Mouse (Mus musculus) neural tube, embryonic 15.5 days (tissue): ENCODE data around the gene Vps53. TPM values are rescaled to one million over a fixed set of nuclear protein-coding genes. Genes with fewer than 3 reads are reported as not detected.

Experiments used
- ATAC-seq: fragments of 200-750 bp; cut with Nextera tagmentation; 2 replicates; pipeline ENCODE4 v1.8.0; 2017; ENCODE audit warnings: mild to moderate bottlenecking, moderate TSS enrichment, moderate library complexity; ENCODE audit not compliant: low FRiP score
- H3K27ac ChIP-seq: fragments of 300-500 bp; sonication (generic); replicated peaks from 2 replicates; pipeline ENCODE4 v1.5.1; 2015; ENCODE audit warnings: mild to moderate bottlenecking, inconsistent platforms
- H3K27me3 ChIP-seq: fragments of 300-500 bp; sonication (generic); replicated peaks from 2 replicates; pipeline ENCODE4 v1.6.1; 2015; ENCODE audit warnings: inconsistent platforms
- H3K36me3 ChIP-seq: fragments of 300-500 bp; sonication (generic); 2 replicates; pipeline ENCODE4 v1.6.1; 2015; ENCODE audit warnings: inconsistent platforms
- H3K4me1 ChIP-seq: fragments of 300-500 bp; sonication (generic); 2 replicates; pipeline ENCODE4 v1.6.1; 2015; ENCODE audit warnings: inconsistent platforms
- H3K4me2 ChIP-seq: fragments of 300-500 bp; sonication (generic); 2 replicates; pipeline ENCODE4 v1.6.1; 2015; ENCODE audit warnings: inconsistent platforms, mild to moderate bottlenecking, moderate library complexity
- H3K4me3 ChIP-seq: fragments of 300-500 bp; sonication (generic); replicated peaks from 2 replicates; pipeline ENCODE4 v1.5.1; 2015; ENCODE audit warnings: mild to moderate bottlenecking, inconsistent platforms
- H3K9ac ChIP-seq: fragments of 300-500 bp; sonication (generic); replicated peaks from 2 replicates; pipeline ENCODE4 v1.6.1; 2015; ENCODE audit warnings: mild to moderate bottlenecking, inconsistent platforms
- H3K9me3 ChIP-seq: fragments of 300-500 bp; sonication (generic); replicated peaks from 2 replicates; pipeline ENCODE4 v1.6.1; 2016; ENCODE audit warnings: inconsistent platforms
- WGBS: fragments of 180-500 bp; shearing (Covaris S2); methylation state at CpG from one replicate; pipeline ENCODE4 v1.1.7; 2015; ENCODE audit warnings: mixed read lengths; 5-methylcytosine and 5-hydroxymethylcytosine counted together
- polyA plus RNA-seq: library from polyadenylated mRNA; unstranded; fragments of >200 nt; fragmentation: Nextera tagmentation; extraction: Ambion mirVana; gene quantifications from 2 replicates; pipeline ENCODE4 v1.2.1, GENCODE M21; 2015

The Vps53 gene
- polyA plus RNA-seq, 1 experiment from 2014 or later: 69.4 TPM

DNA sequence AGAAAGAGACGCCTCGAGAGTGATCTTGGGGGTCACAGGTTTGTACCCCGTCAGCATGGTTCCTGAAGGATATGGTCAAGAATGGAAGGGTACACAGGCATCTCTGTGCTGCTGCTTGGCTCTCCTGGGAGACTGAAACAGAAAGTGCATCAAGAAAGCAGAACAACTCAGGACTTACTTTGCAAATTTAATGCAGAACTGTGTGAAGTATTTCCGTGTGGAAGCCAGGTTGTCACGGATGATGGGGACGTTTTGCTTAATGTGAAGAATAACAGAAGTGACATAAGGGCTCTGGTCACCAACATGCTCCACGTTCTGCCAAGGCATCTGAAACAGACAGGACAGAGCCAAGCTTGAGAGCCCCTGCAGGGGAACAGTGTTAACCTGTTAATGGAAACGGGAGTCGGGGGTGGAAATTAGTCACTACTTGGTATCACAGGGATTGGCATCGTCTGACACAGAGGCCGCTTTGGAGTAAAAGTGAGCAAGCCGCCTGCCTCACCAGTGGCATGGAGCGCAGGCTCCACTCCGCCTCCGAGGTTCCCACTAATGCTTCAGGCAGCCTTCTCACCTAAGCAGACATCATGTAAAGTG is 112.8 kb downstream of the Vps53 start:
- 91% methylated on average over 15 of the region's 15 CpGs for WGBS
- no peaks in the 10 kb centered on the region for H3K27me3 ChIP-seq
- ATAC-seq: no peak

DNA sequence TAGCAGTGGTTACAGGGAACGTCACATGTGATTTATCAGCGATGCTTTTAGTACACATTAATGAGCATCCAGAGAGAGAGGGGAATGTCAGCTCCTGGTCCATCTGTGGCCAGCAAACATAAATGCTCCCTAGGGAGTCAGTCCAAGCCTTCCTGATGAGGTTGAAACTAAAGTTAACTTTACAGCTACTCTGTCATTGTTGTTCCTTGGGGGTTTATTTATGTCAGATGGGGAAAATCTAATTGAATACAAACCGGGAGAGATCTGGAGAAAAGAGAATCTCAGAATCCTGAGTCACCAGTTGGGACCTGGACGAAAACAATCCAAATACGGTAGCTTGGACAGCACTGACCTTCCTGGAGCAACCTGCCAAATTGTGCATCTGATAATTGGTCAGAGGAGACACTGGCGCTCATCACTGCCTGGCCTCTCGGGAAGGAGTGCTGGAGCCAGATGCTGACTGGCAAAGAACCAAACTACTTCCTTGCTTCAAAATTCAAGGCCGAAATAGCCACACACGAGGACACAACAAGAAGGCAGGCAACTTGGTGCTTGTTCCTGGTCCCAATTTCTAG is 113.8 kb downstream of the Vps53 start:
- H3K27me3 ChIP-seq: no peaks in the 10 kb centered on the region
- WGBS: 47% methylated on average over 9 of the region's 9 CpGs
- H3K27ac ChIP-seq: no peak overlapping the region
- ATAC-seq: no peak
- no peak overlapping the region for H3K4me3 ChIP-seq
- H3K36me3 ChIP-seq: peaks cover 29% of the 10 kb centered on the region
- H3K4me2 ChIP-seq: no peak overlapping the region
- H3K9ac ChIP-seq: no peak overlapping the region
- H3K4me1 ChIP-seq: no peaks in the 10 kb centered on the region
- no peaks in the 10 kb centered on the region for H3K9me3 ChIP-seq

More for the DNA sequence above, 112.8 kb downstream of the Vps53 start:
- no peak overlapping the region for H3K4me3 ChIP-seq
- H3K27ac ChIP-seq: no peak overlapping the region
- no peaks in the 10 kb centered on the region for H3K9me3 ChIP-seq
- H3K4me1 ChIP-seq: no peaks in the 10 kb centered on the region
- no peak overlapping the region for H3K4me2 ChIP-seq
- no peak overlapping the region for H3K9ac ChIP-seq
- peaks cover 29% of the 10 kb centered on the region for H3K36me3 ChIP-seq

DNA sequence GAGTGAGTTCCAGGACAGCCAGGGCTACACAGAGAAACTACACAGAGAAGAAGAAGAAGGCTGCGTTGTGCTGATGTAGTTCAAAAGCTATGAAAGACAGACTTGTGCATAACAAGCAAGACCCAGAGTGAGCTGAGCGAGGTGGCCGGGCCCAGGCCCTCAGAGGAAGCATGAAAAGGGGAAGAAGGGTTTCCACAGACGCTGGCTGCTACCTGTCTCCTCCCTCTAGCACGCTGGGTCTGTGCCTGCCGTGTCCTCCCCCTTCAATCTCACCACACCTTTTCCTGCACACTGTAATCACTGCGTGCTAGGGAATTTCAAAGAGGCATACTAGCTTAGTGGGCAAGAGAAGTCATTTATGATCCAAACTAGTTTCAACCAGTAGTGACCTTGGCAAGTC is 115.0 kb downstream of the Vps53 start:
- no peak overlapping the region for H3K9ac ChIP-seq
- H3K36me3 ChIP-seq: peaks cover 30% of the 10 kb centered on the region
- no peaks in the 10 kb centered on the region for H3K9me3 ChIP-seq
- H3K4me1 ChIP-seq: no peaks in the 10 kb centered on the region
- no peak overlapping the region for H3K4me3 ChIP-seq
- ATAC-seq: no peak
- H3K27ac ChIP-seq: no peak overlapping the region
- no peaks in the 10 kb centered on the region for H3K27me3 ChIP-seq
- 90% methylated on average over 7 of the region's 7 CpGs for WGBS
- no peak overlapping the region for H3K4me2 ChIP-seq

DNA sequence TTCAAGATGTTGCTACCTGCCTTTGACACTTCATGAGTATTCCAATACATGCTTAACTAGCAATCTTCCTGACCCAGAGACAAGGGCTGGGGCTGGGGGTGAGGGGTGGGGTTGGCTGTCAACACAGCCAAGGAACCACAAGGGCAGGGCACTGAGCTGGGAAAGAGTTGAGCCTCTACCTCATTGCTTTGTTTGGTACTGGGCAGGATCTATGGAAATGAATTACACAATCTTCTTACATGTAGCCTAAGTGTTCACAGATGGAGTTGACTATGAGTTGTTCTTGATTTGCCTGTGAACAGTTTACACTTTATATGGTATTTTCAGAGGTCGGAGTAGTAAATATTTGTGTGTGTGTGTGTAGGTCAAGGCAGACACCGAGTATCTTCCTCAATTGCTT is 118.5 kb downstream of the Vps53 start:
- no peaks in the 10 kb centered on the region for H3K27me3 ChIP-seq

DNA sequence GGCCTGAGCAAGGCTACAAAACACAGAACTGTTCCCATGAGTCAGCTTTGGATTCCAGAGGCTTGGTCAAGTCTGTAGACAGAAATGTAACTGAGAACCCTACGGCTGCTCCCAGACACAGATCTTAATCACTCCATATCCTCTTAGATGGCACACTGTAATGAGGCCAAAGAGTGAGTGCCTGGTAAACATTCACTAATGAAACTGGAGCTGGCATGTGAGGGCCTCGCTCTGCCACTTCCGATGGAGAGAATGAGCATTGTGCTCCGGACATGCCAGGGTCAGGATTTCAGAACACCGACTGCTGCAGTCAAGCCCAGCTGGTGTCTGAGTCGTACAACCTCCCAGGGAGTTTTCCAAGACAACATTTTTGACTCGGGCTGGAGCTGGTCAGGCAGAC is 119.5 kb downstream of the Vps53 start:
- Histone ChIP-seq H3K4me2 (no peak overlapping the region), H3K9me3 (no peaks in the 10 kb centered on the region), H3K4me1 (no peaks in the 10 kb centered on the region; the same call in 1 of the 2 replicates), H3K27me3 (no peaks in the 10 kb centered on the region), H3K27ac (no peak overlapping the region), H3K9ac (no peak overlapping the region), H3K36me3 (peaks cover 19% of the 10 kb centered on the region), H3K4me3 (no peak overlapping the region)
- 75% methylated on average over 7 of the region's 7 CpGs for WGBS
- ATAC-seq: no peak

More for the DNA sequence above, 118.5 kb downstream of the Vps53 start:
- Histone ChIP-seq H3K27ac (no peak overlapping the region), H3K9me3 (no peaks in the 10 kb centered on the region), H3K9ac (no peak overlapping the region), H3K4me2 (no peak overlapping the region), H3K36me3 (peaks cover 23% of the 10 kb centered on the region), H3K4me1 (no peaks in the 10 kb centered on the region; the same call in 1 of the 2 replicates), H3K4me3 (no peak overlapping the region)
- ATAC-seq: no peak
- WGBS: 86% methylated on average over 2 of the region's 2 CpGs

DNA sequence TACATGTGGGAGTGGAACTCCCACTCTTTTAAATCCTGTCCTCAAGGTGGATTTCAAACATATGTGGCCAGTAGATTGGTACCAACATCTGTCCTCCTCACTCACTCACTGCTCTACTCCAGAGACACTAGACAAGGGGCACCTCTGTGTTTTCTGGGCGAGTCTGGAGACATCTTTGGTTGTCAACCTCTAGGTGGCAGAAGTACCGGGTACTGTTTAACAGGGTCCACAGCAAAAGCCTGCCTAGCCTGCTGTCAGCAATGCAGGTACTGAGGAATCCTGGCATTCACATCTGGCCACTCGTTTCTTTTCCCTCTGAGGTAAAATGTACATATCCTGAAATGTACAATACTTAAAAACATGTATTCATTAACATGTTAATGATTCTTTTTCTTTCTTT is 123.0 kb downstream of the Vps53 start:
- WGBS: 38% methylated on average over 3 of the region's 3 CpGs
- Histone ChIP-seq H3K4me1 (no peaks in the 10 kb centered on the region; the same call in 1 of the 2 replicates), H3K27ac (no peak overlapping the region), H3K4me2 (no peak overlapping the region), H3K27me3 (no peaks in the 10 kb centered on the region), H3K4me3 (no peak overlapping the region), H3K9me3 (no peaks in the 10 kb centered on the region), H3K36me3 (peaks cover 7% of the 10 kb centered on the region; the same call in 1 of the 2 replicates), H3K9ac (no peak overlapping the region)
- ATAC-seq: no peak

DNA sequence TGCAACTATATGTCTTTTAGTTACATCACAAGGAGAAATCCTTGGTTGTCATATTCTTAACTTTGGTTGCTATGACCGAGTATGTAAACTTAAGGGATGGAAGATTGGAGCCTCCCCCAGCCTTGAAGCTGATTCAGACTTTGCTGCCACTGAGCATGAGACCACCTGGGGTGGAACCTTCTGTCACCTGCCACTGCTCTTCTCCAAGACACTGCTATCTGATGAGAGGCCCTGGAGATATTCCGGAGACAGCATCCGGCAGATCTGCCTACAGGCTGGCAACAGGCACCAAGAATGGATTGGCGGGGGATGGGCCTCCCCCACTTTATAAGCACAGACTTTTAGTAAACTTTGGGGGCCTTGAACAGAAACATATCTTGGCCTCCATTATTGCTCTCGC is 127.0 kb downstream of the Vps53 start:
- H3K4me2 ChIP-seq: no peak overlapping the region
- H3K4me3 ChIP-seq: no peak overlapping the region
- H3K9ac ChIP-seq: no peak overlapping the region
- H3K9me3 ChIP-seq: no peaks in the 10 kb centered on the region
- H3K36me3 ChIP-seq: peaks cover 7% of the 10 kb centered on the region; the same call in 1 of the 2 replicates
- no peaks in the 10 kb centered on the region for H3K4me1 ChIP-seq
- no peak overlapping the region for H3K27ac ChIP-seq
- no peaks in the 10 kb centered on the region for H3K27me3 ChIP-seq
- no peak for ATAC-seq
- WGBS: 90% methylated on average over 5 of the region's 5 CpGs

DNA sequence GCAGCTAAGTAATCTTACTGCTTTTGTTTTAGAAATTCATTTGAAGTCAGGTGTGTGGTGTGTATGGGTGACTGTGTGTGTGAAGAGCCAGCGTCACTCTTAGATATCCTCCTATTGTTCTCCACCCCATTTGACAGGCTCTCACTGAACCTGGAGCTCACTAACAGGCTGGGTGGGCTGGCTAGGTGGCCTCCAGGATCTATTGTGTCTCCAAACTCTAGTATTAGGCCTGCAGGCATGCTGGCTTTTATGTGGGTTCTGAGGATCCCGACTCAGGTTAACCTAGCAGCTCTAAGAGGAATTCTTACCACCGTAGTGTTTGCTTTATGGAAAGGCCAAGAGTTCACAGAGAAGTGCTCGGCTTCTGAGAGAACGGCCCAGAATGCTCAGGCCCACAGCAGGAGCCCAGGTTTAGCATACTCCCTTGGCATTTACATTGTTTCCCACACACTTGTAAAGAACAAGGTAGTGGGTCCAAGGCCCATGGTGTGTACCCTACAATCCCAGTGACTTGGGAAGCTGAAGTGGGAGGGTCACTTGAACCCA is 128.4 kb downstream of the Vps53 start:
- H3K27me3 ChIP-seq: no peaks in the 10 kb centered on the region
- no peak overlapping the region for H3K4me2 ChIP-seq
- ATAC-seq: no peak
- no peak overlapping the region for H3K27ac ChIP-seq
- peaks cover 19% of the 10 kb centered on the region for H3K36me3 ChIP-seq
- WGBS: 34% methylated on average over 5 of the region's 5 CpGs
- H3K4me3 ChIP-seq: no peak overlapping the region
- H3K9me3 ChIP-seq: no peaks in the 10 kb centered on the region
- H3K4me1 ChIP-seq: no peaks in the 10 kb centered on the region
- H3K9ac ChIP-seq: no peak overlapping the region

DNA sequence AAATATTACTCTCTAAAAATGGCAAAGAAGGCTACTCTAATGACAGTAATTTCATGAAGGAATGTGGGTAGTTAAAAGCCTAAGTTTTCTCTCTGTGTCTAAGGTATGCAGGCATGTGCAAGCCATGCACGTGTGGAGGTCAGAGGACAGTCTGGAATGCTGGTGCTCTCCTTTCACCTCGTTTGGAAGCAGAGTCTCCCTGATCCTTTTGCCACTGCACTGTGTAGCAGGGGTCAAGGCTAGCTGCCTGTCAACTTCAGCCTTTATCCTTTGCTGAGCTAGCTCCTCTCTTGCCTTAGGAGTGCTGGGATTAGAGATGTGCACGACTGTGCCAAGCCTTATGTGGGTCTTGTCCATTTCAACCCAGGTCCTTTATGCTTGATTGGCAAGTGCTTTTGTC is 128.9 kb downstream of the Vps53 start:
- Histone ChIP-seq H3K27ac (no peak overlapping the region), H3K4me3 (no peak overlapping the region), H3K36me3 (peaks cover 24% of the 10 kb centered on the region), H3K4me1 (no peaks in the 10 kb centered on the region), H3K27me3 (no peaks in the 10 kb centered on the region), H3K9ac (no peak overlapping the region), H3K4me2 (no peak overlapping the region), H3K9me3 (no peaks in the 10 kb centered on the region)
- WGBS: 50% methylated on average over 3 of the region's 3 CpGs
- no peak for ATAC-seq

DNA sequence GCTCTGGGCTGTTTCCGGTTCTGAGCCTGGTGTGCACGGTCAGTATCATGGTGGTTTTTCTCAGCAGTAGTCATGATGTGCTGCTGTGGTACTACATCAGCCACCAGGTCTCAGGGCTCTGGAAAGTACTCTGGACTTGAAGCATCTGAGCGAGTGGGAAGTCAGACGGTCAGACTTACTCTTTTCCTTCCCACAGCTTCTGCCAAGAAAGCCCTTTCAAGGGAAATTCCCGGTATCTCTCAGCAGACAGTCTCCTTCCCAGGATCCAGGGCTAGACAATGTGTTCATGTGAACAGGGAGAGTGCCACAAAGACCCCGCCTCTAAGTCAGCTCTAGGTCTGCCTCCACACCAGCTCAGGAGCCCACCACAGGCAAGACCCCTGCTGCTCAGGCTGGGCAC is 134.1 kb downstream of the Vps53 start:
- H3K9ac ChIP-seq: no peak overlapping the region
- WGBS: 83% methylated on average over 6 of the region's 6 CpGs
- H3K27me3 ChIP-seq: no peaks in the 10 kb centered on the region
- H3K9me3 ChIP-seq: no peaks in the 10 kb centered on the region
- H3K4me3 ChIP-seq: no peak overlapping the region
- no peak overlapping the region for H3K27ac ChIP-seq
- H3K4me1 ChIP-seq: peaks cover 12% of the 10 kb centered on the region; the same call in 1 of the 2 replicates
- ATAC-seq: no peak
- peaks cover 28% of the 10 kb centered on the region for H3K36me3 ChIP-seq
- H3K4me2 ChIP-seq: no peak overlapping the region

DNA sequence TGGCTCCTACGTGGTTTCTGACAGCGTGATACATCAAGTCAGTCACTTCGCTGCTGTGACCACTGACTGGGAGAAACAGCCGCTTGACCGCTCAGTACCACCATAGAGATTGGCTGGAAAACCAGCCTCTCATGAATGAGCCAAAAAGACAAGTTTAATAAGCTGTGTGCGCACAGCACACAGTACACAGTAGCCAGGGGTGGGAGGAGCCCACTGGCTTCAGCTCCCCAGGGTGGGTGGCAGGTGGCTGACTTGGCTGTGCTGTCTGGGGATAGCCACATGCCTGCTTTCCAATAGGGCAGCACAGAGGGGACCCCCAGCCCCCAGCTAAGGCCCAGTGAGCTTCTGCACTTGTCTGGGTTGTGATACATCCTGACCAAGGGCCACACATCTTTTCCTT is 135.0 kb downstream of the Vps53 start:
- Histone ChIP-seq H3K36me3 (peaks cover 28% of the 10 kb centered on the region), H3K9ac (no peak overlapping the region), H3K4me2 (no peak overlapping the region), H3K27me3 (no peaks in the 10 kb centered on the region), H3K4me1 (peaks cover 12% of the 10 kb centered on the region; the same call in 1 of the 2 replicates), H3K4me3 (no peak overlapping the region), H3K9me3 (no peaks in the 10 kb centered on the region), H3K27ac (no peak overlapping the region)
- 73% methylated on average over 6 of the region's 6 CpGs for WGBS
- no peak for ATAC-seq

DNA sequence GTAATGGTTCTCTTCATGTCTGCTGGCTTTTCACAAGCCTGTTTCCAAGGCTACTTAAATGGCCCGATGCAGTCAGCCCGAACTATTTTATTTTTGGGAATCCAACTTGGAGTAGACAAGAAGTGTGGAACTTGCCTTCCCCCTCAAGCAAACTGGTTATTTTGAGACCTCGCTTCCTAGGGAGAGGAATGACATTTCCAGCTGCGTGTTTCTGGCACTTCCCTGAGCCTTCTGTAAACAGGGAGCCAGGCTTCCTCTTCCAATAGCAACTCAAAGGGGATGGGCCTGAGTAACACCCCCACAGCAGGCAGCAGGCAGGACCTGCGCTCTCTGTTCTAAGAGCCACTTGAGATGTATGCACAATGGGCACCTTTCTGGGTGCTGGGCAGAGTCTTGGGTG is 136.6 kb downstream of the Vps53 start:
- peaks cover 24% of the 10 kb centered on the region for H3K36me3 ChIP-seq
- no peaks in the 10 kb centered on the region for H3K9me3 ChIP-seq
- H3K4me1 ChIP-seq: peaks cover 12% of the 10 kb centered on the region; the same call in 1 of the 2 replicates
- H3K27ac ChIP-seq: no peak overlapping the region
- no peak overlapping the region for H3K4me2 ChIP-seq
- no peak overlapping the region for H3K4me3 ChIP-seq
- WGBS: 44% methylated on average over 5 of the region's 5 CpGs
- no peak for ATAC-seq
- H3K27me3 ChIP-seq: no peaks in the 10 kb centered on the region
- H3K9ac ChIP-seq: no peak overlapping the region
